Mouse (Mus musculus) embryonic facial prominence, embryonic 11.5 days (tissue): ENCODE results near the gene Lypla2. TPM values are rescaled to one million over a fixed set of nuclear protein-coding genes. Genes with fewer than 3 reads are reported as not detected.
A peak's percentile ranks its signal among the peaks of the same experiment; 100 is the strongest.

Experiments
- ATAC-seq: fragments of 200-750 bp; cut with Nextera tagmentation; replicated peaks from 2 replicates; pipeline ENCODE4 v1.8.0; 2017; ENCODE audit warnings: low read depth; ENCODE audit not compliant: insufficient number of reproducible peaks, low FRiP score, low TSS enrichment
- DNase-seq: peaks from one replicate; pipeline ENCODE4 v3.0.0-alpha.2; 2015; ENCODE audit warnings: low spot score
- H3K27ac ChIP-seq: fragments of 300-500 bp; sonication (generic); replicated peaks from 2 replicates; pipeline ENCODE4 v1.5.1; 2014; ENCODE audit warnings: mild to moderate bottlenecking, low read depth, low read length, control low read depth
- H3K27me3 ChIP-seq: fragments of 300-500 bp; sonication (generic); 2 replicates; pipeline ENCODE4 v1.6.1; 2014; ENCODE audit warnings: mild to moderate bottlenecking, low read length, moderate library complexity, mixed read lengths; ENCODE audit not compliant: control insufficient read depth, insufficient read depth
- H3K36me3 ChIP-seq: fragments of 300-500 bp; sonication (generic); replicated peaks from 2 replicates; pipeline ENCODE4 v1.6.1; 2014; ENCODE audit warnings: low read depth, mild to moderate bottlenecking, low read length, moderate library complexity, mixed read lengths; ENCODE audit not compliant: control insufficient read depth, insufficient read depth
- H3K4me1 ChIP-seq: fragments of 300-500 bp; sonication (generic); 2 replicates; pipeline ENCODE4 v1.6.1; 2014; ENCODE audit warnings: low read length, mixed read lengths; ENCODE audit not compliant: control insufficient read depth, insufficient read depth
- H3K4me2 ChIP-seq: fragments of 300-500 bp; sonication (generic); 2 replicates; pipeline ENCODE4 v1.6.1; 2014; ENCODE audit warnings: low read depth, mild to moderate bottlenecking, control low read depth, low read length, moderate library complexity
- H3K4me3 ChIP-seq: fragments of 300-500 bp; sonication (generic); 2 replicates; pipeline ENCODE4 v1.5.1; 2014; ENCODE audit warnings: low read depth, low read length, control low read depth
- H3K9ac ChIP-seq: fragments of 300-500 bp; sonication (generic); replicated peaks from 2 replicates; pipeline ENCODE4 v1.6.1; 2014; ENCODE audit warnings: mild to moderate bottlenecking, control low read depth, low read length
- H3K9me3 ChIP-seq: fragments of 300-500 bp; sonication (generic); replicated peaks from 2 replicates; pipeline ENCODE4 v1.6.1; 2016; ENCODE audit warnings: mild to moderate bottlenecking, low read length, inconsistent platforms, mixed read lengths; ENCODE audit not compliant: control insufficient read depth
- WGBS: fragments of 180-500 bp; shearing (Covaris S2); extraction: QIAGEN DNeasy Blood & Tissue Kit; methylation state at CpG from one replicate; pipeline ENCODE4 v1.1.7; 2014; 5-methylcytosine and 5-hydroxymethylcytosine counted together
- polyA plus RNA-seq: library from polyadenylated mRNA; unstranded; fragments of >200 nt; fragmentation: Nextera tagmentation; extraction: Ambion mirVana; gene quantifications from 2 replicates; pipeline ENCODE4 v1.2.1, GENCODE M21; 2014

Gene Lypla2
- polyA plus RNA-seq, 1 experiment from 2014 or later = 99.6 TPM

DNA sequence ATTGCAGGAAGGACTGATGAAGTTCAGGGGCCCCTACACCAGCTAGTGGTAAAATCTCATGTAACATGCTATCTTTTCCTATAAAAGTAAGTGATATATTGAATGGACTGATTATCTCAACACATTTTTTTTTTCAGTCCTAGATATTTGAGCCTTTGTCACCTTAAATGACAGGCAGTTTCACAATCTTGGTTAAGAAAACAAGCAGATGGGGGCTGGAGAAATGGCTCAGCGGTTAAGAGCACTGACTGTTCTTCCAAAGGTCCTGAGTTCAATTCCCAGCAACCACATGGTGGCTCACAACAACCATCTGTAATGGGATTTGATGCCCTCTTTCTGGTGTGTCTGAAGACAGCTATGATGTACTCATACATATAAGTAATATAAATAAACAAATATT lies 50.2 kb downstream of the Lypla2 start:
- no peak overlapping the region; the same call in 1 of the 2 replicates for H3K9ac ChIP-seq
- 95% methylated on average over 1 of the region's 1 CpGs for WGBS
- DNase-seq (no peak), ATAC-seq (no peak)
- H3K4me3 ChIP-seq = no peak overlapping the region
- H3K27me3 ChIP-seq = no peaks in the 10 kb centered on the region
- no peak overlapping the region for H3K27ac ChIP-seq
- no peak overlapping the region; the same call in 1 of the 2 replicates for H3K4me2 ChIP-seq
- no peaks in the 10 kb centered on the region; the same call in 1 of the 2 replicates for H3K36me3 ChIP-seq
- H3K4me1 ChIP-seq = peaks cover 2% of the 10 kb centered on the region; the same call in 1 of the 2 replicates
- no peaks in the 10 kb centered on the region for H3K9me3 ChIP-seq

DNA sequence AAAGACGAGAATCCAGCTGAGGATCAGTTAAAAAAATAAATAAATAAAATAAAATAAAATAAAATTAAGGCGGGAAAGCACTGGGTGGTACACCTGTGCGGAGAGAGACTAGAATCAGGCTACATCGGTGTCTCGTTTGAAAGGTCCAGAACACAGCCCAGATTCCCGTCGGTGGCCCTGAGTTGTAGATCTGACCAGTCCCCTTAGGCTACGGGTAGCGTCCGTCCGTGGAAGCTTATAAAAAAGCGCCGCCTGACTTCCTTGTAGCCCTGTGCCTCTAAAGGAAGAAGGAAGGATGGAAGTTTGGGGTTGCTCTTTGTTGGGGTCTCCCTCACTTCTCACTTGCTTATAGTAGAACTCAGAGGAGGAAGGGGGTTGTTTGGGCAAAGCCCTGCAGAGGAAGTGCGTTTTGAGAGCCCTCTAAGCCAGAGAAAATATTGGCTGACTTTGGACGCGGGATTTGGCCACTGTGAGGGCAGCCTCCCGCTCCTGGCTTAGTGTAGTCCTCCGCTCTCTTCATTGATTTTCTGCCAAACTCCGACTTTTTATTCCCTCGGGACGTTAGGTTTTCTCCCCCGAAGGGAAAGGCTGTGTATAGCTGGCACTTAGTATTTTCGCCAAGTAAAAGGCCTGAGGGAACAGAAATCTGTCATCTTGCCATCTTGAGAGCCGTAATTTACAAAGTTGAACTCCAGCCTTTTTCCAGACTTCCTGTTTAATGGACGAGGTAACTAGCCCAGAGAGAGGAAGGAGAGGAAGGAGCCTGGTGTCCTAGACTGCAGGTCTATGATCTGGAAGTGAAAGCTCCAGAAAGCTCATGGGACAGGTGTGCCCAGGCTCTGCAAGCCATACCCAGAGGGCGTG lies 50.9 kb downstream of the Lypla2 start:
- Histone ChIP-seq H3K4me3 (peak overlapping the region; percentile 68), H3K9ac (peak overlapping the region; percentile 82), H3K9me3 (no peaks in the 10 kb centered on the region), H3K36me3 (no peaks in the 10 kb centered on the region; the same call in 1 of the 2 replicates), H3K27ac (no peak overlapping the region), H3K27me3 (no peaks in the 10 kb centered on the region), H3K4me2 (peak overlapping the region; percentile 92), H3K4me1 (peaks cover 2% of the 10 kb centered on the region; the same call in 1 of the 2 replicates)
- ATAC-seq (no peak; the same call in 1 of the 2 replicates), DNase-seq (peak; percentile 13)
- 9% methylated on average over 26 of the region's 26 CpGs for WGBS

DNA sequence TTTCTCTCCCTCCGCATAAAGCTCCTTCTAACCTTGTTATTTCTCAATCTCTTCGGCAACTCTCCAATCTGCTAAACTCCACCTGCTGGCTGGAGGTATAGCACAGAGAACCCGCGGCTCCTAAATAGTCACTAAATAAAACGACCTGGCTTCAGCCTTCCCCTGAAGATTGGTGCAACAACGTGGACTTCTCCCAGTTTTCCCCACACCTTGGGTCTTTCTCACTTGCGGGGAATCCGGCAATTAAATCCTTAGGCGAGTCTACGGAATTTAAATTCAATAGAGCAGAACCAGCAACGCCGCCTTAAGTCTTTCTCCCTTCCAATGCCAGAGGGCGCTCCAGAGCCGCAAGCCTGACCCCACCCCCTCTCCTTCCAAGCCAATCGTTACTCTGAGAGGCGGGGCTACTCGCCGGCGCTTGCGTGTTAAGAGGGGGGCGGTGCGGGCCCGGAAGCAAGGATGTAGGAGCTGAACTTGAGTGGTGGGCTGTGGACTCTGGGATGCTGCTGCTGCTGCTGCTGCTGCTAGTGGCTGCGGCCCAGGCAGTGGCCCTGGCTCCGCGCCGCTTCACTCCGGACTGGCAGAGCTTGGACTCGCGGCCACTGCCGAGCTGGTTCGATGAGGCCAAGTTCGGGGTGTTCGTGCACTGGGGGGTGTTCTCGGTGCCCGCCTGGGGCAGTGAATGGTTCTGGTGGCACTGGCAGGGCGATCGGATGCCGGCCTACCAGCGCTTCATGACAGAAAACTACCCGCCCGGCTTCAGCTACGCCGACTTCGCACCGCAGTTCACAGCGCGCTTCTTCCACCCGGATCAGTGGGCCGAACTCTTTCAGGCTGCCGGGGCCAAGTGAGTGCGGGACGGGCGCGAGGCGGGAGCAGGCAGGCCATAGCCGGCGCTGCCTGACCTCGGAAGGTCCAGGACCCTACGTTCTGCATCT lies 51.9 kb downstream of the Lypla2 start, which contains the start of gene Fuca1:
TSS of gene Fuca1 (plus strand) at position 432 of the 938 bp plus-strand sequence.
- H3K27me3 ChIP-seq = no peaks in the 10 kb centered on the region
- peaks cover 2% of the 10 kb centered on the region; the same call in 1 of the 2 replicates for H3K4me1 ChIP-seq
- peak within 1 kb of the TSS; percentile 92 for H3K4me2 ChIP-seq
- peak; percentile 89 for ATAC-seq
- DNase-seq = peak; percentile 98
- no peaks in the 10 kb centered on the region for H3K36me3 ChIP-seq
- peak within 1 kb of the TSS; percentile 82 for H3K9ac ChIP-seq
- peak within 1 kb of the TSS; percentile 68 for H3K4me3 ChIP-seq
- 3% methylated on average over 60 of the region's 60 CpGs for WGBS
- no peaks in the 10 kb centered on the region for H3K9me3 ChIP-seq
- 0 out of 2 replicates have a peak within 1 kb of the TSS, but pooled peaks have one; percentile 53 for H3K27ac ChIP-seq

DNA sequence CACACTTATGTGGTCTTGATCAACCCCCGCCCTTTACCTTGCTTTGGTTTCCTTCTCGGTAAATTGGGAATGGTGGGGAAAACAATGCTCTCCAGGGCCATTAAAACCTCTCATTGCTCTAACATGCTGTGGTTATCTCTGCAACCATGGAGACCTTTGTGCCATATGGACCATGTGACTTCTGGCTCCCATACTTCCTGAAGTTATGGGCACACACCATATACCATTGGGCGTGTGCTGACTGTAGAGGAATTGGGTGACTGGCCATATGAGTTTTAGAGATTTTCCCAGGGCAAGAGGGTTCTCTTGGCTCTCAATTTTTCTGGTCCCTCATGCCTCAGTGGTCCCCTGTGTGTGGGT lies 53.2 kb downstream of the Lypla2 start:
- Histone ChIP-seq H3K27ac (no peak overlapping the region), H3K9ac (no peak overlapping the region), H3K9me3 (no peaks in the 10 kb centered on the region), H3K4me2 (no peak overlapping the region), H3K4me1 (peaks cover 2% of the 10 kb centered on the region; the same call in 1 of the 2 replicates), H3K36me3 (no peaks in the 10 kb centered on the region), H3K4me3 (no peak overlapping the region), H3K27me3 (no peaks in the 10 kb centered on the region)
- 97% methylated on average over 3 of the region's 3 CpGs for WGBS
- no peak for DNase-seq
- no peak for ATAC-seq

DNA sequence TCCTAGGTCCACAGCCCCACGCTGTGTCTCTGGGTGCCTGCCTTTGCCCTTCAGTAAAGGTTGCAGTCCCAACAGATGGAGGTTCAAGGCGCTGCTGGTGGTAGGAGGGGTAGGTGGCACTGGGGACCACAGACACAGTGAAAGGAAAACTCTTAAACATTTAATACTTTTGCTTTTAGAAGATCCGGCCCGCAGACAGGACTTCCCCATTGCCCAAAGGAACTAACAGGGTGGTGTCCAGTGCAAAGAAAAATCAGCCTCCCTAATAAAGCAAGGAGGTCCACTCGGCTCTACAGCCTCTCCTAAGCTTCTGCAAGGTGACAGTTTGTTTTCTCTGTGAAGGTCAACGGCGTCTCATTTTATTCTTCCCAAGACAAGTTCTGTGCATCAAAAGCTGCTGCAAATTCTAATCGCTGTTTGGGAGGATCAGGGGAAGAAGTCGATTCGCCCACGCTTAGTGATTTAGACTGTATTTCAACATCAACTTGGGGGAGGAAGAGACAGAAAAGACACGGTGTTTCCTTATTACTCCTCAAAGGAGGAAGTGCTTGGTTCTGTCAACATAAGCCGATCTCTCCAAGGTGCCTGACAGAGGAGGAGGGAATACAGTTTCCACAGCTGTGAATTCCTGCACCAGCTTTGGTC lies 53.7 kb downstream of the Lypla2 start:
- no peak overlapping the region for H3K4me2 ChIP-seq
- H3K4me1 ChIP-seq = peaks cover 2% of the 10 kb centered on the region; the same call in 1 of the 2 replicates
- H3K9me3 ChIP-seq = no peaks in the 10 kb centered on the region
- H3K27me3 ChIP-seq = no peaks in the 10 kb centered on the region
- WGBS = 86% methylated on average over 13 of the region's 13 CpGs
- H3K4me3 ChIP-seq = no peak overlapping the region
- H3K36me3 ChIP-seq = no peaks in the 10 kb centered on the region
- H3K27ac ChIP-seq = no peak overlapping the region
- ATAC-seq (no peak), DNase-seq (no peak)
- H3K9ac ChIP-seq = no peak overlapping the region

Other genes with a start within 250 kb of the Lypla2 start
- not detected in 2 replicates for gene Il22ra1, start 244.5 kb downstream of the Lypla2 start, polyA plus RNA-seq
- gene Myom3, start 212.9 kb downstream of the Lypla2 start, polyA plus RNA-seq = 0.31 TPM in 1 of 2 replicates, not detected in the other
- gene Srsf10, start 116.9 kb downstream of the Lypla2 start, polyA plus RNA-seq = 421 and 489 TPM in 2 replicates
- gene Pnrc2, start 98.8 kb downstream of the Lypla2 start, polyA plus RNA-seq = 227 and 251 TPM in 2 replicates
- 0.25 and 0.43 TPM in 2 replicates for gene Cnr2, start 77.2 kb downstream of the Lypla2 start, polyA plus RNA-seq
- gene Fuca1, start 51.9 kb downstream of the Lypla2 start, polyA plus RNA-seq = 39.2 and 45.5 TPM in 2 replicates
- 67.0 and 76.0 TPM in 2 replicates for gene Hmgcl, start 26.2 kb downstream of the Lypla2 start, polyA plus RNA-seq
- gene Gale, start 8.9 kb downstream of the Lypla2 start, polyA plus RNA-seq = 23.1 and 25.8 TPM in 2 replicates
- 65.3 and 67.9 TPM in 2 replicates for gene Pithd1, start 14.6 kb upstream of the Lypla2 start, polyA plus RNA-seq
- 49.9 and 51.0 TPM in 2 replicates for gene Eloa, start 49.1 kb upstream of the Lypla2 start, polyA plus RNA-seq
- 410 and 431 TPM in 2 replicates for gene Rpl11, start 80.8 kb upstream of the Lypla2 start, polyA plus RNA-seq
- 608 and 653 TPM in 2 replicates for gene Id3, start 170.9 kb upstream of the Lypla2 start, polyA plus RNA-seq
- 5.0 and 6.1 TPM in 2 replicates for gene E2f2, start 199.8 kb upstream of the Lypla2 start, polyA plus RNA-seq
- 2.8 and 2.9 TPM in 2 replicates for gene Asap3, start 233.7 kb upstream of the Lypla2 start, polyA plus RNA-seq